Mouse (Mus musculus) CH12.LX (cell line): ENCODE measurements around the gene Clpb. TPM values are rescaled to one million over a fixed set of nuclear protein-coding genes. Genes with fewer than 3 reads are reported as not detected.

Experiments used
- DNase-seq: peaks from one replicate; pipeline ENCODE4 v3.0.0-alpha.2; 2013; ENCODE audit errors: extremely low read depth
- H3K27ac ChIP-seq: 2 replicates; pipeline ENCODE4 v1.5.1; 2012; ENCODE audit warnings: low read depth, mild to moderate bottlenecking, control low read depth, moderate library complexity; ENCODE audit not compliant: insufficient read depth
- H3K27me3 ChIP-seq: replicated peaks from 2 replicates; pipeline ENCODE3; 2012; ENCODE audit warnings: inconsistent platforms
- H3K36me3 ChIP-seq, 2 experiments: replicated peaks in 1 of 2; 2 replicates each; pipeline versions ENCODE3 to v1.6.1; 2012; ENCODE audit warnings: inconsistent platforms in 1 of 2, low read length in 1 of 2, mild to moderate bottlenecking in 1 of 2, mixed read lengths in 1 of 2, moderate library complexity in 1 of 2; ENCODE audit not compliant: control insufficient read depth in 1 of 2, insufficient read depth in 1 of 2
- H3K4me1 ChIP-seq, 2 experiments: 2 replicates each; pipeline ENCODE4 v1.6.1; 2012; ENCODE audit warnings: inconsistent platforms in 1 of 2, moderate library complexity in 1 of 2; ENCODE audit not compliant: insufficient read depth in 2 of 2, control insufficient read depth in 1 of 2
- H3K4me2 ChIP-seq: 2 replicates; pipeline ENCODE4 v1.6.1; 2012; ENCODE audit warnings: low read depth, mild to moderate bottlenecking, control low read depth; ENCODE audit not compliant: poor library complexity, insufficient read depth, severe bottlenecking
- H3K4me3 ChIP-seq, 3 experiments: fragments of 150-350 bp in 1 of 3; sonication (generic) in 1 of 3; replicated peaks in 1 of 3; 2 replicates each; pipeline versions ENCODE3 to v1.5.1; 2011 to 2012; ENCODE audit warnings: low read depth in 2 of 3, low read length in 2 of 3, mild to moderate bottlenecking in 2 of 3, moderate library complexity in 2 of 3, control low read depth in 1 of 3, improper control_type of control experiment in 1 of 3, inconsistent platforms in 1 of 3, mixed read lengths in 1 of 3; ENCODE audit not compliant: poor library complexity in 1 of 3
- H3K79me2 ChIP-seq: replicated peaks from 2 replicates; pipeline ENCODE4 v1.6.1; 2012; ENCODE audit warnings: mild to moderate bottlenecking, moderate library complexity; ENCODE audit not compliant: control insufficient read depth, poor library complexity, insufficient read depth, severe bottlenecking; ENCODE audit errors: extremely low read depth
- H3K9ac ChIP-seq: 2 replicates; pipeline ENCODE4 v1.6.1; 2012; ENCODE audit warnings: low read depth, mild to moderate bottlenecking, control low read depth, moderate library complexity; ENCODE audit not compliant: insufficient read depth
- H3K9me3 ChIP-seq: replicated peaks from 2 replicates; pipeline ENCODE3; 2012; ENCODE audit warnings: low read length, inconsistent platforms, mixed read lengths
- BHLHE40 ChIP-seq: IDR thresholded peaks from 2 replicates; pipeline ENCODE4 v1.6.1; 2011; ENCODE audit warnings: mild to moderate bottlenecking, low read depth, low read length, improper control_type of control experiment
- CHD1 ChIP-seq: IDR thresholded peaks from 2 replicates; pipeline ENCODE4 v1.6.1; 2012; ENCODE audit warnings: low read depth, low read length, improper control_type of control experiment, inconsistent platforms
- EP300 ChIP-seq: IDR thresholded peaks from 2 replicates; pipeline ENCODE4 v1.6.1; 2011; ENCODE audit warnings: low read length, improper control_type of control experiment
- ETS1 ChIP-seq: conservative IDR thresholded peaks from 2 replicates; pipeline ENCODE4 v1.6.1; 2012; ENCODE audit warnings: low read depth, mild to moderate bottlenecking, inconsistent platforms, low read length, improper control_type of control experiment, moderate library complexity
- IRF4 ChIP-seq: IDR thresholded peaks from 2 replicates; pipeline ENCODE4 v1.6.1; 2014; ENCODE audit warnings: low read depth, mild to moderate bottlenecking, inconsistent platforms, low read length, improper control_type of control experiment
- JUND ChIP-seq: conservative IDR thresholded peaks from 2 replicates; pipeline ENCODE4 v1.6.1; 2011; ENCODE audit warnings: low read depth, low read length, improper control_type of control experiment
- KAT2A ChIP-seq: IDR thresholded peaks from 2 replicates; pipeline ENCODE4 v1.6.1; 2012; ENCODE audit warnings: low read length, improper control_type of control experiment, inconsistent platforms; ENCODE audit not compliant: insufficient replicate concordance
- MAFK ChIP-seq: IDR thresholded peaks from 2 replicates; pipeline ENCODE4 v1.6.1; 2011; ENCODE audit warnings: low read length, improper control_type of control experiment; ENCODE audit not compliant: insufficient replicate concordance
- MEF2A ChIP-seq: IDR thresholded peaks from 2 replicates; pipeline ENCODE4 v1.6.1; 2014; ENCODE audit warnings: low read depth, mild to moderate bottlenecking, inconsistent platforms, low read length, improper control_type of control experiment, borderline replicate concordance
- PAX5 ChIP-seq: IDR thresholded peaks from 2 replicates; pipeline ENCODE4 v1.6.1; 2012; ENCODE audit warnings: low read length, inconsistent platforms, mixed read lengths
- RCOR1 ChIP-seq: conservative IDR thresholded peaks from 2 replicates; pipeline ENCODE4 v1.6.1; 2012; ENCODE audit warnings: low read depth, mild to moderate bottlenecking, inconsistent platforms, low read length, improper control_type of control experiment
- SMC3 ChIP-seq: IDR thresholded peaks from 2 replicates; pipeline ENCODE4 v1.6.1; 2011; ENCODE audit warnings: low read depth, low read length, improper control_type of control experiment
- TBP ChIP-seq: conservative IDR thresholded peaks from 2 replicates; pipeline ENCODE4 v1.6.1; 2011; ENCODE audit warnings: low read depth, low read length, improper control_type of control experiment
- TCF12 ChIP-seq: IDR thresholded peaks from 2 replicates; pipeline ENCODE4 v1.6.1; 2014; ENCODE audit warnings: low read depth, mild to moderate bottlenecking, inconsistent platforms, low read length, improper control_type of control experiment
- UBTF ChIP-seq: IDR thresholded peaks from 2 replicates; pipeline ENCODE4 v1.6.1; 2012; ENCODE audit warnings: low read depth, mild to moderate bottlenecking, inconsistent platforms, low read length, improper control_type of control experiment, moderate library complexity
- USF2 ChIP-seq: conservative IDR thresholded peaks from 2 replicates; pipeline ENCODE4 v1.6.1; 2011; ENCODE audit warnings: low read depth, low read length, improper control_type of control experiment
- ZC3H11A ChIP-seq: IDR thresholded peaks from 2 replicates; pipeline ENCODE4 v1.6.1; 2012; ENCODE audit warnings: low read depth, mild to moderate bottlenecking, inconsistent platforms, low read length, improper control_type of control experiment
- ZKSCAN1 ChIP-seq: IDR thresholded peaks from 2 replicates; pipeline ENCODE4 v1.6.1; 2012; ENCODE audit warnings: low read depth, inconsistent platforms, low read length, improper control_type of control experiment, borderline replicate concordance
- ZNF384 ChIP-seq: IDR thresholded peaks from 2 replicates; pipeline ENCODE4 v1.6.1; 2012; ENCODE audit warnings: low read depth, low read length, improper control_type of control experiment, inconsistent platforms
- dilution Hi-C: fragments of 300-500 bp; cut with MboI; formaldehyde crosslinking; loops from 2 replicates; pipeline ENCODE4 v1.14.3; 2020; ENCODE audit warnings: low sequenced_read_pairs; ENCODE audit not compliant: extremely low pct_unique_long_range_greater_than_20kb, extremely low pct_ligation_motif_present
- in situ Hi-C: fragments of 300-500 bp; cut with MboI; formaldehyde crosslinking; loops from 3 replicates; pipeline ENCODE4 v1.14.3; 2019; ENCODE audit warnings: low sequenced_read_pairs, low pct_ligation_motif_present, low pct_unique_long_range_greater_than_20kb, mixed read lengths
- polyA plus RNA-seq: library from polyadenylated mRNA; unstranded; fragments of >175 nt; gene quantifications from 2 replicates; pipeline ENCODE4 v1.2.1, GENCODE M21; 2012; ENCODE audit warnings: low read depth; ENCODE audit not compliant: insufficient read length
- total RNA-seq, 2 experiments: library from RNA; depleted of rRNA; stranded (reverse); fragments of 300-350 nt in 1 of 2; fragments of >200 nt in 1 of 2; gene quantifications; 2 replicates each; pipeline ENCODE4 v1.2.3; 2012 to 2014

The Clpb gene
- total and polyA plus RNA-seq, 3 experiments: 25.5 to 68.4 (median 41.7) TPM

DNA sequence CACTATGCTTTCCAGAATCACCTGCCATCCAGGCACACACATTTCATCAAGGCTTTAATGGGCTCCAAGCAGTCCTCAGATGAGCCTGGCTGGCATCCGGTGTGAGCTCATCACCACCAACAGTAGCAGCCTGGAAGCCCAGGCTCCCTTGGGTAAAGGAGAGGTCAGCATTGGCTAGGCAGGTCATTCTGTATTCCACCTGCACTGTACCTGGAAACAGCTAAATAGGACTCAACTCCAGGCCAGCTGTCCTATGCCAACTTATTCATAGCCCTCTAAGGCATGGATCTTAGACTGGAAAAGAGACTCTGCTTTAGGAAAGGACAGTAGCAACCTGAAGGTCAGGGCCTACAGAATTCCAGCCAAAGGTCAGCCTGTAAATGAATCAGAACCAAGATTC, 68.7 kb downstream of the Clpb start:
- peaks cover 2% of the 10 kb centered on the region for H3K9me3 ChIP-seq
- TF ChIP-seq SMC3 (no peak), ZNF384 (no peak), RCOR1 (no peak), BHLHE40 (no peak), KAT2A (no peak), ZKSCAN1 (no peak), IRF4 (no peak), MAFK (no peak), ZC3H11A (no peak), TBP (no peak)
- H3K4me3 ChIP-seq: no peak overlapping the region
- no peak overlapping the region for H3K27ac ChIP-seq
- H3K4me2 ChIP-seq: no peak overlapping the region
- dilution Hi-C loops (no loop called here), in situ Hi-C loops (no loop called here)
- H3K9ac ChIP-seq: no peak overlapping the region
- H3K27me3 ChIP-seq: no peaks in the 10 kb centered on the region
- no peaks in the 10 kb centered on the region for H3K79me2 ChIP-seq
- peaks cover 14 to 64% of the 10 kb centered on the region in 2 experiments for H3K36me3 ChIP-seq
- DNase-seq: no peak
- no peaks in the 10 kb centered on the region for H3K4me1 ChIP-seq

DNA sequence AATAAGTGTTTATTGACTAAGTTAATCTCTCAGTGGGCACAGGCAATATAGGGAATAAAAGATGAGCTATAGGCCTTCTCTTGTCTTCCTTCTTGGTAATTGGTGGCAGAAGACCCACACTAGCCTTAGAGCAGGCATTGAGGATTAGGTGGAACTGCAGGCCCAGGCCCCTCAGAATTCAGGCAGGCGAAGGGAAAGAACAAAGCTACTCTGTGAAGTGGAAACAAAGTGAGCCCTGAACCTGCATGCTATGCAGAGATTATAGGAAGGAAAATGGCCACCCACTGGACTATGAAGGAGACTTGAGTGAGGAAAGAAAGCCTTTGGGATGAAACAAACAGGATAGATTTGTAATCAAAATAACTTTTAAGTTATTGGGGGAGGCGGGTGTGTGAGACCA, 69.6 kb downstream of the Clpb start:
- in situ Hi-C loops (no loop called here), dilution Hi-C loops (no loop called here)
- DNase-seq: no peak
- Histone ChIP-seq H3K4me1 (no peaks in the 10 kb centered on the region), H3K4me2 (no peak overlapping the region), H3K9me3 (no peaks in the 10 kb centered on the region), H3K4me3 (no peak overlapping the region), H3K27ac (no peak overlapping the region), H3K9ac (no peak overlapping the region), H3K36me3 (peaks cover 12 to 55% of the 10 kb centered on the region in 2 experiments), H3K79me2 (no peaks in the 10 kb centered on the region), H3K27me3 (no peaks in the 10 kb centered on the region)
- no peak for TF ChIP-seq TBP
- no peak for TF ChIP-seq MEF2A
- no peak for TF ChIP-seq ETS1
- TF ChIP-seq USF2: no peak
- TF ChIP-seq EP300: no peak
- TF ChIP-seq CHD1: no peak
- no peak for TF ChIP-seq JUND
- no peak for TF ChIP-seq TCF12
- TF ChIP-seq UBTF: no peak
- no peak for TF ChIP-seq PAX5
